Mouse (Mus musculus): ENCODE results near the gene Gm9999. TPM values are rescaled to one million over a fixed set of nuclear protein-coding genes. Genes with fewer than 3 reads are reported as not detected.
"Not testable (repeated sequence)": the region's sequence is repeated elsewhere in the genome, so short reads cannot be mapped to it uniquely, and the experiment has no call there.

The Gm9999 gene
- polyA plus RNA-seq, 1 experiment = not detected

GRCm38 (mm10) chr7:47022482-47022881 is 39.1 kb downstream of the Gm9999 start:
- WGBS = 55% methylated on average over 8 of the region's 8 CpGs
- DNase-seq (ENCODE audit: low read depth, low spot score) = no peak

GRCm38 (mm10) chr7:47023530-47023929 is 40.1 kb downstream of the Gm9999 start:
- WGBS = 3% methylated on average over 6 of the region's 6 CpGs
- peak; percentile 63 for DNase-seq (ENCODE audit: low read depth, low spot score)

- 61% methylated on average over 7 of the region's 7 CpGs for WGBS
- DNase-seq (ENCODE audit: low read depth, low spot score) = no peak
Measured at GRCm38 (mm10) chr7:47024454-47024853, 41.1 kb downstream of the Gm9999 start.

- no peak for DNase-seq (ENCODE audit: low read depth, low spot score)
- WGBS = 72% methylated on average over 9 of the region's 9 CpGs
Measured at GRCm38 (mm10) chr7:47025429-47025828, 42.0 kb downstream of the Gm9999 start.

GRCm38 (mm10) chr7:47026899-47027298 is 43.5 kb downstream of the Gm9999 start:
- DNase-seq (ENCODE audit: low read depth, low spot score) = not testable (repeated sequence)
- 46% methylated on average over 3 of the region's 3 CpGs for WGBS

GRCm38 (mm10) chr7:47027520-47027919 is 44.1 kb downstream of the Gm9999 start:
- 91% methylated on average over 1 of the region's 1 CpGs for WGBS

GRCm38 (mm10) chr7:47030517-47031193 is 47.3 kb downstream of the Gm9999 start:
- 76% methylated on average over 9 of the region's 9 CpGs for WGBS
- no peak for DNase-seq (ENCODE audit: low read depth, low spot score)

More at GRCm38 (mm10) chr7:47027520-47027919, 44.1 kb downstream of the Gm9999 start:
- DNase-seq (ENCODE audit: low read depth, low spot score) = no peak

- 65% methylated on average over 4 of the region's 4 CpGs for WGBS
- no peak for DNase-seq (ENCODE audit: low read depth, low spot score)
Measured at GRCm38 (mm10) chr7:47031371-47031770, 48.0 kb downstream of the Gm9999 start.

GRCm38 (mm10) chr7:47034785-47035384 is 51.5 kb downstream of the Gm9999 start:
- 82% methylated on average over 4 of the region's 4 CpGs for WGBS
- no peak for DNase-seq (ENCODE audit: low read depth, low spot score)

GRCm38 (mm10) chr7:47035426-47035825 is 52.0 kb downstream of the Gm9999 start:
- 66% methylated on average over 8 of the region's 8 CpGs for WGBS

More at GRCm38 (mm10) chr7:47035426-47035825, 52.0 kb downstream of the Gm9999 start:
- DNase-seq (ENCODE audit: low read depth, low spot score) = no peak

Other genes with a start within 250 kb of the Gm9999 start
- gene Saa1, start 240.6 kb upstream of the Gm9999 start, polyA plus RNA-seq (2012; rRNA removed) = 4.3 and 434 TPM in 2 replicates
- gene Saa2, start 231.8 kb upstream of the Gm9999 start, polyA plus RNA-seq (2012; rRNA removed) = 0.34 and 13.7 TPM in 2 replicates
- gene Hps5, start 187.5 kb upstream of the Gm9999 start, polyA plus RNA-seq (2012; rRNA removed) = 27.6 and 33.9 TPM in 2 replicates
- gene Gtf2h1, start 187.5 kb upstream of the Gm9999 start, polyA plus RNA-seq (2012; rRNA removed) = 6.9 and 10.2 TPM in 2 replicates
- 1,305 and 1,564 TPM in 2 replicates for gene Ldha, start 142.1 kb upstream of the Gm9999 start, polyA plus RNA-seq (2012; rRNA removed)
- not detected in 2 replicates for gene Ldhc, start 122.4 kb upstream of the Gm9999 start, polyA plus RNA-seq (2012; rRNA removed)
- 68.3 and 71.2 TPM in 2 replicates for gene Tsg101, start 63.6 kb upstream of the Gm9999 start, polyA plus RNA-seq (2012; rRNA removed)
- 2.5 and 4.3 TPM in 2 replicates for gene Uevld, start 25.1 kb upstream of the Gm9999 start, polyA plus RNA-seq (2012; rRNA removed)
- 3.8 and 6.2 TPM in 2 replicates for gene Spty2d1, start 24.8 kb downstream of the Gm9999 start, polyA plus RNA-seq (2012; rRNA removed)
- 52.8 and 183 TPM in 2 replicates for gene Tmem86a, start 67.0 kb downstream of the Gm9999 start, polyA plus RNA-seq (2012; rRNA removed)
- 0.21 and 1.2 TPM in 2 replicates for gene Ptpn5, start 150.1 kb downstream of the Gm9999 start, polyA plus RNA-seq (2012; rRNA removed)
- not detected in 2 replicates for gene Mrgpra6, start 221.3 kb downstream of the Gm9999 start, polyA plus RNA-seq (2012; rRNA removed)

Data from large intestine, adult 2 months (tissue).